7 mouse cellular contexts compared by ENCODE assay signal in the genomic region with DNA sequence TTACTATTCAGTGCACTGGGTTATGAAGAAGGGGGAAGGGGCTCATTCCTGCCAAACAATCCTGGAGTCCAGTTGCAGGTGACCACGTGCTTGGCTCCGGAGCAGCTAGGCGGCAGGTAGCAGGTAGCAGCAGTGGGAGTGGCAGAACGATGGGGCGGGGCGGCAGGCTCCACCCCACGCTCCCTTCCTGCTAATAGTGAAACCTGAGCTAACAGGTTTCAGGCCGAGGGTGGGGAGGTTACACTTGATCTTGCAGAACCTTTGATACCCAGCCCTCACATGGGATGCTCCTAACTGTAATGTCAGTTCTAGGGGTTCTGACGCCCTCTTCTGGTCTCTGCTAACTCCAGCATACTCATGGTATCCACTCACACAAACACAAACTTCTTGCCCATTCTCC.
DNase-seq lines count a peak whose midpoint lies in the region; ATAC-seq and TF ChIP-seq lines count a peak whose summit lies in the region.

No protein-coding gene starts in this region.

- TF ChIP-seq CTCF in E14TG2a.4 (conservative IDR thresholded peaks at IDR 0.05; ENCODE audit: low read length), result peak; percentile 39

- WGBS in hindbrain, embryonic 13.5 days, result 8% methylated on average over 9 of the region's 9 CpGs
- WGBS in limb, embryonic 13.5 days, result 1% methylated on average over 9 of the region's 9 CpGs
- WGBS in midbrain, embryonic 11.5 days, result 8% methylated on average over 9 of the region's 9 CpGs

- H3K4me1 ChIP-seq in E14TG2a.4 (replicated peaks; ENCODE audit: low read depth, low read length), result peaks cover 11% of the 10 kb centered on the region
- peaks cover 60% of the 10 kb centered on the region for H3K4me1 ChIP-seq in hindbrain, embryonic 13.5 days (replicated peaks)
- H3K4me1 ChIP-seq in limb, embryonic 13.5 days, result peaks cover 15% of the 10 kb centered on the region
- H3K4me1 ChIP-seq in midbrain, embryonic 11.5 days (ENCODE audit: control insufficient read depth, insufficient read depth, low read length), result peaks cover 6% of the 10 kb centered on the region

- H3K4me3 ChIP-seq in E14TG2a.4 (replicated peaks; ENCODE audit: low read length), result 0 out of 2 replicates have a peak overlapping the region, but pooled peaks have one; percentile 32
- 0 out of 2 replicates have a peak overlapping the region, but pooled peaks have one; percentile 17 for H3K4me3 ChIP-seq in hindbrain, embryonic 13.5 days
- peak overlapping the region; percentile 36 for H3K4me3 ChIP-seq in limb, embryonic 13.5 days
- H3K4me3 ChIP-seq in midbrain, embryonic 11.5 days (ENCODE audit: low read depth, low read length), result no peak overlapping the region

- no peak overlapping the region for H3K9ac ChIP-seq in hindbrain, embryonic 13.5 days
- peak overlapping the region; percentile 4; the same call in 1 of the 2 replicates for H3K9ac ChIP-seq in limb, embryonic 13.5 days
- no peak overlapping the region for H3K9ac ChIP-seq in midbrain, embryonic 11.5 days (ENCODE audit: low read length)

- ATAC-seq in hindbrain, embryonic 13.5 days (ENCODE audit: low FRiP score), result no peak
- peak; percentile 51; the same call in 1 of the 2 replicates for ATAC-seq in limb, embryonic 13.5 days (ENCODE audit: low FRiP score, low read depth)
- ATAC-seq in midbrain, embryonic 11.5 days (ENCODE audit: low FRiP score), result no peak

- H3K27me3 ChIP-seq in E14TG2a.4 (ENCODE audit: insufficient read depth, low read length), result peaks cover 9% of the 10 kb centered on the region
- H3K27me3 ChIP-seq in hindbrain, embryonic 13.5 days, result no peaks in the 10 kb centered on the region
- peaks cover 20% of the 10 kb centered on the region for H3K27me3 ChIP-seq in limb, embryonic 13.5 days
- H3K27me3 ChIP-seq in midbrain, embryonic 11.5 days (ENCODE audit: control insufficient read depth, insufficient read depth, low read length), result no peaks in the 10 kb centered on the region

- no peaks in the 10 kb centered on the region for H3K36me3 ChIP-seq in E14TG2a.4 (ENCODE audit: insufficient read depth, low read length)
- H3K36me3 ChIP-seq in hindbrain, embryonic 13.5 days, result no peaks in the 10 kb centered on the region
- H3K36me3 ChIP-seq in limb, embryonic 13.5 days, result no peaks in the 10 kb centered on the region
- H3K36me3 ChIP-seq in midbrain, embryonic 11.5 days (ENCODE audit: control insufficient read depth, insufficient read depth, low read length), result no peaks in the 10 kb centered on the region

- DNase-seq in adrenal gland, adult (ENCODE audit: inconsistent age in 2 of 2, low spot score in 1 of 2), result peak; percentile 64 to 82
- DNase-seq in embryo, embryonic 11.5 days (ENCODE audit: low read depth, low spot score), result peak; percentile 24
- peak; percentile 82 for DNase-seq in midbrain, embryonic 11.5 days (ENCODE audit: low spot score, missing footprints)
- peak; percentile 41 for DNase-seq in urinary bladder, postnatal 25 days (ENCODE audit: low spot score)

- peak overlapping the region; percentile 42 for H3K4me2 ChIP-seq in hindbrain, embryonic 13.5 days
- peak overlapping the region; percentile 66 for H3K4me2 ChIP-seq in limb, embryonic 13.5 days (replicated peaks)
- peak overlapping the region; percentile 30 for H3K4me2 ChIP-seq in midbrain, embryonic 11.5 days

- H3K9me3 ChIP-seq in E14TG2a.4 (ENCODE audit: low read length), result no peaks in the 10 kb centered on the region
- H3K9me3 ChIP-seq in hindbrain, embryonic 13.5 days, result no peaks in the 10 kb centered on the region
- H3K9me3 ChIP-seq in limb, embryonic 13.5 days, result no peaks in the 10 kb centered on the region
- no peaks in the 10 kb centered on the region for H3K9me3 ChIP-seq in midbrain, embryonic 11.5 days (ENCODE audit: control insufficient read depth, low read length)

- peak overlapping the region; percentile 78; the same call in 1 of the 2 replicates for H3K27ac ChIP-seq in hindbrain, embryonic 13.5 days
- no peak overlapping the region for H3K27ac ChIP-seq in limb, embryonic 13.5 days
- H3K27ac ChIP-seq in midbrain, embryonic 11.5 days (ENCODE audit: low read depth, low read length), result no peak overlapping the region

Comparison
In these comparisons a context has a peak if more than half of its experiments do, and no peak if none do; other contexts are left out.
1. DNase-seq: peak in every context shown above with its lines; median percentile 82 in midbrain, embryonic 11.5 days; 73 in adrenal gland, adult; 41 in urinary bladder, postnatal 25 days; 24 in embryo, embryonic 11.5 days.